Mouse (Mus musculus) neural tube, embryonic 11.5 days (tissue): Measurements from ENCODE around the gene Kif26b. TPM values are rescaled to one million over a fixed set of nuclear protein-coding genes. Genes with fewer than 3 reads are reported as not detected.

Source experiments
- ATAC-seq: fragments of 200-750 bp; cut with Nextera tagmentation; 2 replicates; pipeline ENCODE4 v1.8.0; 2017; ENCODE audit warnings: moderate number of reproducible peaks, mild to moderate bottlenecking, moderate TSS enrichment, moderate library complexity; ENCODE audit not compliant: insufficient read depth, low FRiP score, low TSS enrichment
- DNase-seq: peaks from one replicate; pipeline ENCODE4 v3.0.0-alpha.2; 2015; ENCODE audit warnings: low spot score
- H3K27ac ChIP-seq: fragments of 300-500 bp; sonication (generic); 2 replicates; pipeline ENCODE4 v1.5.1; 2014; ENCODE audit warnings: low read depth, mild to moderate bottlenecking, low read length
- H3K27me3 ChIP-seq: fragments of 300-500 bp; sonication (generic); 2 replicates; pipeline ENCODE4 v1.6.1; 2014; ENCODE audit warnings: mild to moderate bottlenecking, low read length, mixed read lengths; ENCODE audit not compliant: control insufficient read depth, insufficient read depth
- H3K36me3 ChIP-seq: fragments of 300-500 bp; sonication (generic); 2 replicates; pipeline ENCODE4 v1.6.1; 2014; ENCODE audit warnings: mild to moderate bottlenecking, low read length, moderate library complexity, mixed read lengths; ENCODE audit not compliant: control insufficient read depth, insufficient read depth
- H3K4me1 ChIP-seq: fragments of 300-500 bp; sonication (generic); 2 replicates; pipeline ENCODE4 v1.6.1; 2014; ENCODE audit warnings: low read length, mixed read lengths; ENCODE audit not compliant: control insufficient read depth, insufficient read depth
- H3K4me2 ChIP-seq: fragments of 300-500 bp; sonication (generic); 2 replicates; pipeline ENCODE4 v1.6.1; 2014; ENCODE audit warnings: low read depth, mild to moderate bottlenecking, moderate library complexity
- H3K4me3 ChIP-seq: fragments of 300-500 bp; sonication (generic); 2 replicates; pipeline ENCODE4 v1.5.1; 2014; ENCODE audit warnings: low read depth, low read length
- H3K9ac ChIP-seq: fragments of 300-500 bp; sonication (generic); 2 replicates; pipeline ENCODE4 v1.6.1; 2014; ENCODE audit warnings: mild to moderate bottlenecking, low read length
- H3K9me3 ChIP-seq: fragments of 300-500 bp; sonication (generic); 2 replicates; pipeline ENCODE4 v1.6.1; 2016; ENCODE audit warnings: low read length; ENCODE audit not compliant: control insufficient read depth
- WGBS: fragments of 180-500 bp; shearing (Covaris S2); extraction: QIAGEN DNeasy Blood & Tissue Kit; methylation state at CpG from one replicate; pipeline ENCODE4 v1.1.7; 2014; 5-methylcytosine and 5-hydroxymethylcytosine counted together
- polyA plus RNA-seq: library from polyadenylated mRNA; unstranded; fragments of >200 nt; fragmentation: Nextera tagmentation; extraction: Ambion mirVana; gene quantifications from 2 replicates; pipeline ENCODE4 v1.2.1, GENCODE M21; 2014

Kif26b gene
- polyA plus RNA-seq, 1 experiment from 2014 or later: 6.5 TPM

DNA sequence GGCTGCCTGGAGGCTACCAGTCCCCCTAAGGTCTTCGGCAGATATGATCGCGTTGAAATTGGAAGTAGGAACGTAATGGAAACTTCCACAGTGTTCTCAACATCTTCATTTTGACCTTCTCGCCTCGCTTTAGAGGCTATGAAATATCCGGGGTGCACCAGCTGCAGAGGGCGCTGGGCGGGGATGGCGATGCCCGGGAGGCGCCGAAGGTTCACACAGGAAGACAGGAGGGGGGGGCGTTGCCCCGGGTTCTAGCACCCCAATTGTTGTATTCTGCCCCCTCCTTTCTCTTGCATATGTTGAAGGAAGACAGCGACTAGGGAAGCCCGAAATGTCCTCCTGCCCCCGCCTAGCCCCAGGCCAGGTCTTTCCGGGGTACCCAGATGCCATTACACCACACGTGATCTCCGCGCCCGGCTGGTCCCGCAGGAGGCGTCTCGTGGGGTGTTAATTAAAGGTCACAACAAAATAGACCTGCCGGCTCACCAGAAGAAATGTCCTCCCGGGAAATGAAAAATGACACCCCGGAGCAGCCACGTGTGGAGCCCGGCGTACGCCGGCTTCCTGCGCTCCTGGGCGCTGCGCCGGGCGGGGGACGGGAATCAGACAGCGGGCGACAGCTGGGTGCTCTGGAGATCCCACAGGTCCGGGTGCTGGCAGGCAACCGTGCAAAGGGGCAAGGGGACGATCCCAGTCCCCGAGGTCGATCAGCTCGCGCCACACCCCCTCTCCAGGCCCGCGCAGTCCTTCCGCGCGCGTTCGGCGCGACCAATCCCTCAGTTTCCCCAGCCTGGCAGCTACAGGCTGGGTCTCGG is 1.2 kb upstream of the Kif26b start:
- Histone ChIP-seq H3K9ac (peak overlapping the region; percentile 69), H3K9me3 (no peaks in the 10 kb centered on the region), H3K4me1 (peaks cover 24% of the 10 kb centered on the region), H3K36me3 (no peaks in the 10 kb centered on the region), H3K4me2 (peak overlapping the region; percentile 99), H3K27ac (peak overlapping the region; percentile 63), H3K4me3 (peak overlapping the region; percentile 63), H3K27me3 (peaks cover 11% of the 10 kb centered on the region)
- WGBS: under 1% methylated on average over 58 of the region's 59 CpGs
- DNase-seq (peak; percentile 67), ATAC-seq (peak; percentile 21)

DNA sequence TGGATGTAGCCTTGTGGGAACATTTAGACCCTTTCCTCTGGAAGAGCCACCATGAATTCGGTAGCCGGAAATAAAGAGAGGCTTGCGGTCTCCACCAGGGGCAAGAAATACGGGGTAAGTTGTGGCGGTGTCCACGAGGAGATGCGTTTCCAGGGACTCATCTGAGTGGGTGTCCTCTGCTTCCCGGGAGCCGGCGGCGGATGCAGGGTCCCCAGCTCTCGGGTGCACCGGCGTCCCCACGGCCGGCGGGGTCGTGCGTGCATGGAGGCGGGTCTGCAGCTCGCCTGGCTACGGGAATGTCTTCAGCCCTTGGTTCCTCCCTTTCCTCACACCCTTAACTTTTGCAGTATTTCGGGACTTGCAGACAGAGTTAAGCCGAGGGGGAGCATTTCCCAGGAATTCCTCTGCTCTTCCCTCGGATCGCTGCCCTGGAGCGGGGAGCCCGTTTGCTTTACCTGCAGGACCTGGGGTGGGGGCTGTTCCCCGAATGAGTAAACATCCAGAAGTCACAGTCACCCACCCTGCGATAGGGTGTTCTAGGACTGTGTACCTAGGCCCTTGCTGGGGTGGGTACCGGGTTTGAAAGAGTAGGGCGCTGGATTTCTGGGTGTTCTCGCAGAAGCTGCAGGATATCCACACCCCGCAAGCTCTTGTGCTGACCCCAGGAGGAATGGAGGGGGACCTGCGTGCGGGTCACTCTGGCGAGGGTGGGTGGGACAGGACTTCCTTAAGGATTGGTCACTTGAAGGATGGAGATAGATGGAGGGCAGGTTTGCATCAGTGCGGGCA is 781 bp downstream of the Kif26b start:
- H3K9me3 ChIP-seq: no peaks in the 10 kb centered on the region
- peak overlapping the region; percentile 69 for H3K9ac ChIP-seq
- H3K4me2 ChIP-seq: peak overlapping the region; percentile 99
- H3K27me3 ChIP-seq: peaks cover 11% of the 10 kb centered on the region
- WGBS: under 1% methylated on average over 38 of the region's 38 CpGs
- DNase-seq (peak; percentile 52), ATAC-seq (peak; percentile 10; the same call in 1 of the 2 replicates)
- 0 out of 2 replicates have a peak overlapping the region, but pooled peaks have one; percentile 6 for H3K27ac ChIP-seq
- peaks cover 24% of the 10 kb centered on the region for H3K4me1 ChIP-seq
- peak overlapping the region; percentile 63 for H3K4me3 ChIP-seq
- no peaks in the 10 kb centered on the region for H3K36me3 ChIP-seq

DNA sequence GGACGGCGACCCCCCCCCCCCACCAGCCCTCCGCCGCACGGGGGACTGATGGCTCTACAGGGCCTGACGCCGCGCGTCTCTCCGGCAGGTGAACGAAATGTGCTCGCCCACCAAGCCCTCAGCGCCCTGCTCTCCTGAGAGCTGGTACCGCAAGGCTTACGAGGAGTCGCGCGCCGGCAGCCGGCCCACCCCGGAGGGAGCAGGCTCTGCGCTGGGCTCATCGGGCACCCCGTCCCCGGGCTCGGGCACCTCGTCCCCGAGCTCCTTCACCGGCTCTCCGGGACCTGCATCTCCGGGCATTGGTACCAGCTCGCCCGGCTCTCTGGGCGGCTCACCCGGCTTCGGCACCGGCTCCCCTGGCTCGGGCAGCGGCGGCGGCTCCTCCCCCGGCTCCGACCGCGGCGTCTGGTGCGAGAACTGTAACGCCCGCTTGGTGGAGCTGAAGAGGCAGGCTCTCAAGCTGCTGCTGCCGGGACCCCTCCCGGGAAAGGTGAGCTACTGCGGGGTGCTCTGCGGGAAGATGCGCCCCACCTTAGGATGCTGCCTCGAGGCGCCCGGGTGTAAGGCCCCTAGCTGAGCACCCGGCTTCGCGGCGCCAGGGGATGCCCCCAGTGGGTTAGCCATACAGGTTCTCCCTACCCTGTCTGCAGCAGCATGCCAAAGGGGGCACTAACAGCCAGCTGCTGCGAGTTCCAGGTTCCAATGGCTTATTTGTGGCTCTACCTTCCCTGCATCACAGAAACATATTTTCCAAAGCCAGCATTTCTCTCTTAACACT is 1.6 kb downstream of the Kif26b start:
- WGBS: 0% methylated on average over 60 of the region's 62 CpGs
- Histone ChIP-seq H3K27me3 (peaks cover 11% of the 10 kb centered on the region), H3K9ac (peak overlapping the region; percentile 69), H3K36me3 (no peaks in the 10 kb centered on the region), H3K9me3 (no peaks in the 10 kb centered on the region), H3K4me2 (peak overlapping the region; percentile 99), H3K4me3 (peak overlapping the region; percentile 63), H3K4me1 (peaks cover 24% of the 10 kb centered on the region), H3K27ac (0 out of 2 replicates have a peak overlapping the region, but pooled peaks have one; percentile 6)
- ATAC-seq (peak; percentile 32), DNase-seq (peak; percentile 86)

DNA sequence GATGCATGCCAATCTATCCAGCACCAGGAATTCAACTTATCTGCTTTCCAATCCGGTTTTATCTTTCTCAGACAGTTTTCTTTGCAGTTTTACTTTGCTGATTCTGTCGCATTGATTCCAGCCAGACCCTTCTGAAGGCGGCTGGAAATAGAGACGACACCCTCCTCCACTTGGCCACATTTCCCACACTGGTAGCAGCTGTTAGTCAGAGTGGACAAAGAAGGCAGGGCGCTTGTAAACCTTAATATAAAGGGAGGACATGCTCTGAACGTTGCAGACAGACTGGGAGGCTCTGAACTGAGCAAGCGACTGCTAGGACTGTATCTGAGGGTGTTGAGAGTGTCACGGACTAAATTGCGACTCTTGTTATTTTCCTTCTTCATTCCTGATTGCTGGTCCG is 11.3 kb downstream of the Kif26b start:
- Histone ChIP-seq H3K4me2 (no peak overlapping the region), H3K9me3 (no peaks in the 10 kb centered on the region), H3K27me3 (no peaks in the 10 kb centered on the region), H3K9ac (no peak overlapping the region), H3K27ac (no peak overlapping the region), H3K4me3 (no peak overlapping the region), H3K36me3 (no peaks in the 10 kb centered on the region), H3K4me1 (no peaks in the 10 kb centered on the region)
- WGBS: 73% methylated on average over 10 of the region's 10 CpGs
- DNase-seq (no peak), ATAC-seq (no peak)

DNA sequence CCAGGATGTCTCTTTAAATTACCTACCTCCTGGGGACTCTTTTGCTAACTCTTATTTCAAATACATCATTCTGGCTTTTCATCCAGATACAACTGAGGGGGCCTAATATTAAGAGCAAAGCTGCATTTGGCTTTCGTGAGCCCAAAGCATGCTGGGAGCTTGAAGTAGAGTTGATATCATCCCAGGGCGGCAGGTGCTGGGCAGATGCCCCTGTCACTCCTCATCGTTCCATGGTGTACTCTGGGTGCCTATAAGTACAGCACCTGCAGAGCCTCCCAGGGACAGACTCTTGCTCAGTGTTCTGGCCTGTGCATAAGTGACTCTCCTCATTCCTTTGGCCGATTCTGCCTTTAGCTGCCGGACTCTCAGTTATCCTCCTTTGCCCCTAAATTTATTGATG is 13.5 kb downstream of the Kif26b start:
- 85% methylated on average over 5 of the region's 5 CpGs for WGBS
- ATAC-seq: no peak
- Histone ChIP-seq H3K27ac (no peak overlapping the region), H3K4me1 (no peaks in the 10 kb centered on the region), H3K4me2 (no peak overlapping the region), H3K27me3 (no peaks in the 10 kb centered on the region), H3K9ac (no peak overlapping the region), H3K9me3 (no peaks in the 10 kb centered on the region), H3K36me3 (no peaks in the 10 kb centered on the region), H3K4me3 (no peak overlapping the region)
- DNase-seq: no peak

DNA sequence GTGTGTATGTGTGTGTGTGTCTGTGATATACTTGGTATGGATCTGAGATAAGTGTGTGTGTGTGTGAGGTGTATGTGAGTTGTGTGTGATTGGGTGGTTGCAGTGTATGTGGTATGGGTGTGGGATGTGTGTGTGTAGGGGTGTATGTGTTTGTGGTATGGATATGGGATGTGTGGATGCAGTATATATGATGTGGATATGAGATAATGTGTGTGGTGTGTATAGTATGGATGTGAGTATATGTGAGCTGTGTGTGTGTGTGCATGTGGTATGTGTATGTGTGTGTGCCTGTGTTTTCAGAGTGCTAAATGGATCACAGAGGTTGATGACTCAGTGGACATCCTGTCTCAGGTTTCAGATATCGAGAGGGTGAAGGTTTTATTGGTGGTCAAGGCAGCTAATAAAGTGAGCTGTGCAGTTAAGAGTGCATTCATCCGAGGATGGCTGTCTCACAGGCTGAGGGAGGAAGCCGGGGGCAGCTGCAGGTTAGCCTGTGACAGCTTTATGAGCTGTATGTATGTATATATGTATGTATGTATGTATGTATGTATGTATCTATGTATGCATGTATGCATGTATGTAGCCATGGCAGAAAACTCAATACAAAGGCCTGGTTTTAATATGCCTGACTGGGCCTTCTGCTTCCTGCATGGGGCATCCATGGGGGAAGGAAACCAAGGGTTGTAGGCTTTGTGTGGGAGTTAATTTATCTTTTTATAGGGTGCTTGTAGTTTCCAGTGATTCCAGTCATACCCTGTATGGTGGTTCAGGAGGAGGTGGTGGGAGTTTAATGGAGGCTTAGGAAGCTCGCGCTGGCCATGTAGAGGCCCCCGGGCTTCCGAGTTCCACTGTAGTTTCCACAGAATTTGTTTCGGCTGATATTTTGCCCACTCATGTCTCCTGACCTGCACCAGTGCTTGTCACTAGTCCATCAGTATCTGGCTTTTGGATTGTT is 14.3 kb downstream of the Kif26b start:
- Histone ChIP-seq H3K4me2 (no peak overlapping the region), H3K36me3 (no peaks in the 10 kb centered on the region), H3K4me1 (no peaks in the 10 kb centered on the region), H3K27me3 (no peaks in the 10 kb centered on the region), H3K9ac (no peak overlapping the region), H3K4me3 (no peak overlapping the region), H3K27ac (no peak overlapping the region), H3K9me3 (no peaks in the 10 kb centered on the region)
- ATAC-seq (no peak), DNase-seq (no peak)
- WGBS: 70% methylated on average over 8 of the region's 8 CpGs

DNA sequence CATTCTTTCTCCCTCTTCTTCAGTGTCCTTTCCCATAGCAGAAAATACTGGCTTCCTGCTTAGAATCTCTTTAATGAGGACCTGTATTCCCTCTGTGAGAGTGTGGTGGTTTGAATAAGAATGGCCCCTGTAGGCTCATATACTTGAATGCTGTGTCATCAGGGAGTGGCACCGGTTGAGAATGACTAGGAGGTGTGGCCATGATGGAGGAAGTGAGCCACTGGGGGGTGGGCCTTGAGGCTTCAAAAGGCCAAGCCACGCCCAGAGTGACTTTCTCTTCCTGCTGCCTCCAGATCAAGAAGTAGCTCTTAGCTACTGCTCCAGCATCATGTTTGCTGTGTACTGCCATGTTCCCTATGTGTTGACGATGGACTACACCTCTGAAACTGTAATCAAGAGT is 15.7 kb downstream of the Kif26b start:
- WGBS: 76% methylated on average over 3 of the region's 3 CpGs
- H3K36me3 ChIP-seq: no peaks in the 10 kb centered on the region
- H3K9me3 ChIP-seq: no peaks in the 10 kb centered on the region

DNA sequence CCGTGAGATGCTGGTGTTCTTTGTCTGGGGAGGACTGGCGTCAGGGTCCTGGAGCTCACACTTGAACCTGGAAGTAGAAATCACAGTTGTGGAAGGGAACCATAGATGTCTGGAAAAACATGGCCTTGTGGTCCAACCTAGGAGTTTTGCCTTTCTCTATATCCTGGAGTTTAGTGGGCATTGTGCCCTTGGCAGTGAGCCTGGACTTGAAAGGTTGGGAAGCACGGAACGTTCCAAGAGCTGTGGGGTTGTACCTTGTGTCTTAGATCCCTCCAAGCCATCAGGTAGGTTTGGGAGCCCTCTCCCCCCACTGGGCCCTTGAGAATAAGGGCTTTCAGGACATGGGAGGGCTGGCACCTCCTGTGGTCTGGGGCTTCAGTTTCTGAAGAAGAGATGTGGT is 20.7 kb downstream of the Kif26b start:
- Histone ChIP-seq H3K9ac (no peak overlapping the region), H3K4me2 (no peak overlapping the region), H3K36me3 (no peaks in the 10 kb centered on the region), H3K4me3 (no peak overlapping the region), H3K27me3 (no peaks in the 10 kb centered on the region), H3K27ac (no peak overlapping the region), H3K4me1 (no peaks in the 10 kb centered on the region), H3K9me3 (no peaks in the 10 kb centered on the region)
- ATAC-seq: no peak
- 91% methylated on average over 4 of the region's 4 CpGs for WGBS
- no peak for DNase-seq

More for the DNA sequence above, 15.7 kb downstream of the Kif26b start:
- DNase-seq (no peak), ATAC-seq (no peak)
- Histone ChIP-seq H3K9ac (no peak overlapping the region), H3K4me1 (no peaks in the 10 kb centered on the region), H3K4me2 (no peak overlapping the region), H3K27me3 (no peaks in the 10 kb centered on the region), H3K27ac (no peak overlapping the region), H3K4me3 (no peak overlapping the region)
